15 mouse cellular contexts compared by ENCODE assay signal in the genomic region with DNA sequence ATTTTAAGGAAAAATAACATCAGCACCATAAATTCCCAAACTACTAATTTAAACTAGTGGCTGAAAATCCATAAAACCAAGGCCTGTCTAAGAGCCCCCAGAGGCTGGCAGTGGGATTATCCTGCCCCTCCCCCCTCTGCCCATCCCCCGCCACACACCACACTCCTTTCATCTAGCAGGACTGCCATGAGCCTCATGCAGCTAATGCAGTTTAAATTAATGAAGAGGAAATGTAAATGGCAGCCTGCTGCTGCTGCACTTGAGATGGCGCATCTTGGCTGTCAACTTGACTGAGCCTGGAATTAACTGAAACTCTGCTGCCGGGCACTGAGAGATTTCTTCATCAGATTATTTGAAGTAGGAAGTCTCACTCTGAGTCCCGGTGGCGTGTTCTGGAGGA.
A peak's percentile ranks its signal among the peaks of the same experiment; 100 is the strongest.
DNase-seq lines count a peak whose midpoint lies in the region; ATAC-seq lines count a peak whose summit lies in the region.
"Had no signal": no experiment of that assay in that cellular context is flagged by ENCODE, and none has a peak within 500 bp of the region (broad histone marks: within the 10 kb centered on the region; RNA-seq: fewer than 3 reads in every experiment).

No protein-coding gene starts in this region.

- peaks cover 5% of the 10 kb centered on the region for H3K4me1 ChIP-seq in embryonic facial prominence, embryonic 10.5 days
- no peaks in the 10 kb centered on the region; the same call in 1 of the 2 replicates for H3K4me1 ChIP-seq in hindbrain, embryonic 16.5 days (ENCODE audit: control insufficient read depth, insufficient read depth, low read depth, low read length)
- H3K4me1 ChIP-seq in neural tube, embryonic 12.5 days, result 0 out of 2 replicates have a peak, but pooled peaks cover 7% of the 10 kb centered on the region

- ATAC-seq in hindbrain, embryonic 16.5 days, result 0 out of 2 replicates have a peak, but pooled peaks have one; percentile 28
- ATAC-seq in neural tube, embryonic 12.5 days (ENCODE audit: low FRiP score, low read depth), result 0 out of 2 replicates have a peak, but pooled peaks have one; percentile 37
- ATAC-seq: CD4-positive, CD25-positive, alpha-beta regulatory T cell, adult 4 months; Patski had no signal

- no peak overlapping the region for H3K9ac ChIP-seq in hindbrain, embryonic 16.5 days (ENCODE audit: low read depth, low read length)
- H3K9ac ChIP-seq in neural tube, embryonic 12.5 days, result no peak overlapping the region

- peaks cover 24% of the 10 kb centered on the region for H3K36me3 ChIP-seq in embryonic facial prominence, embryonic 10.5 days (replicated peaks)
- H3K36me3 ChIP-seq in hindbrain, embryonic 16.5 days (ENCODE audit: control insufficient read depth, insufficient read depth, low read length), result peaks cover 15% of the 10 kb centered on the region
- H3K36me3 ChIP-seq in neural tube, embryonic 12.5 days, result peaks cover 15% of the 10 kb centered on the region

- 68% methylated on average over 5 of the region's 5 CpGs for WGBS in embryonic facial prominence, embryonic 10.5 days
- 41% methylated on average over 5 of the region's 5 CpGs for WGBS in hindbrain, embryonic 16.5 days
- 70% methylated on average over 5 of the region's 5 CpGs for WGBS in neural tube, embryonic 12.5 days

- no peak overlapping the region for H3K4me3 ChIP-seq in embryonic facial prominence, embryonic 10.5 days
- H3K4me3 ChIP-seq in hindbrain, embryonic 16.5 days (ENCODE audit: low read length), result no peak overlapping the region
- no peak overlapping the region for H3K4me3 ChIP-seq in neural tube, embryonic 12.5 days
- H3K4me3 ChIP-seq: left cerebral cortex, adult 2 months had no signal

- H3K27ac ChIP-seq in embryonic facial prominence, embryonic 10.5 days (replicated peaks), result no peak overlapping the region
- no peak overlapping the region for H3K27ac ChIP-seq in hindbrain, embryonic 16.5 days (ENCODE audit: low read depth, low read length)
- no peak overlapping the region for H3K27ac ChIP-seq in neural tube, embryonic 12.5 days
- H3K27ac ChIP-seq: left cerebral cortex, adult 2 months had no signal

- no peaks in the 10 kb centered on the region for H3K27me3 ChIP-seq in embryonic facial prominence, embryonic 10.5 days (replicated peaks; ENCODE audit: low read depth, poor library complexity, severe bottlenecking)
- H3K27me3 ChIP-seq in hindbrain, embryonic 16.5 days (replicated peaks; ENCODE audit: control insufficient read depth, insufficient read depth, low read length), result no peaks in the 10 kb centered on the region
- no peaks in the 10 kb centered on the region for H3K27me3 ChIP-seq in neural tube, embryonic 12.5 days (replicated peaks)
- H3K27me3 ChIP-seq: Patski had no signal

- no peaks in the 10 kb centered on the region for H3K9me3 ChIP-seq in embryonic facial prominence, embryonic 10.5 days
- no peaks in the 10 kb centered on the region for H3K9me3 ChIP-seq in hindbrain, embryonic 16.5 days (ENCODE audit: control insufficient read depth, low read length)
- no peaks in the 10 kb centered on the region for H3K9me3 ChIP-seq in neural tube, embryonic 12.5 days

- H3K4me2 ChIP-seq in hindbrain, embryonic 16.5 days (ENCODE audit: low read length), result no peak overlapping the region
- H3K4me2 ChIP-seq in neural tube, embryonic 12.5 days (replicated peaks), result no peak overlapping the region

- DNase-seq in MN1 (ENCODE audit: low spot score), result peak; percentile 57
- peak; percentile 34 for DNase-seq in embryonic facial prominence, embryonic 10.5 days (ENCODE audit: low spot score)
- DNase-seq in cerebellum, adult 11-12 months, result no peak
- no peak for DNase-seq in Muller cell, postnatal 12 days (ENCODE audit: inconsistent ontology term)
- no peak for DNase-seq in left cerebral cortex, adult 8-10 months (ENCODE audit: low spot score in 2 of 2)
- DNase-seq: adrenal gland, adult 2 months; cerebellum, postnatal 36 days; gastrocnemius, postnatal 10 days; lung, postnatal 10 days; thymus, postnatal 36 days had no signal

Comparison
In these comparisons a context has a peak if more than half of its experiments do, and no peak if none do; other contexts are left out.
1. DNase-seq: peak in MN1 (single experiment) and embryonic facial prominence, embryonic 10.5 days (single experiment); none in cerebellum, adult 11-12 months (single experiment), Muller cell, postnatal 12 days (single experiment) and left cerebral cortex, adult 8-10 months (0 of 2).